Mouse (Mus musculus): ENCODE results near the gene Gusb. TPM values are rescaled to one million over a fixed set of nuclear protein-coding genes. Genes with fewer than 3 reads are reported as not detected.

Gene Gusb
- polyA plus RNA-seq, 1 experiment from 2014 or later: 60.0 TPM

DNA sequence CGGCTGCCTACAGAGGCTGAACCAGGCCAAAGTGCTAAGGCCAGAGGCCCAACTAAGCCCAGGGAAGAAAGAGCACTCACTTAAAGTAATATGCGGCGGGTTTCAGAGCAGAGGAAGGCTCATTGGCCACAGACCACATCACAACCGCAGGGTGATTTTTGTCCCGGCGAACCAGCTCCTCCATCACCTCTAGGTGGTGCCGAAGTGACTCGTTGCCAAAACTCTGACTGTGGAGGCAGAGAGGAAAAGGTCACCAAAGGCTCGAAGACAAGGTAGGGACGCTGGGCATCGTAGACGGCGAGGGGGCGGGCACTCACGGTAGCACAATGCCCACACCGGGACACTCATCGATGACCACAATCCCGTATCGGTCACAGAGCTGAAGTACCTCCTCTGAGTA lies 5.1 kb downstream of the Gusb start:
- Histone ChIP-seq H3K4me3 (ENCODE audit: low read depth, low read length) (no peak overlapping the region), H3K9ac (ENCODE audit: low read depth, low read length) (no peak overlapping the region), H3K4me2 (ENCODE audit: low read depth, low read length) (no peak overlapping the region), H3K36me3 (ENCODE audit: control insufficient read depth, insufficient read depth, low read length) (no peaks in the 10 kb centered on the region), H3K4me1 (ENCODE audit: control insufficient read depth, insufficient read depth, low read length) (no peaks in the 10 kb centered on the region), H3K9me3 (ENCODE audit: control insufficient read depth, low read length) (no peaks in the 10 kb centered on the region), H3K27ac (replicated peaks; ENCODE audit: low read depth, low read length) (no peak overlapping the region), H3K27me3 (replicated peaks; ENCODE audit: control insufficient read depth, insufficient read depth, low read length) (no peaks in the 10 kb centered on the region)
- WGBS: 68% methylated on average over 19 of the region's 19 CpGs
- ATAC-seq (ENCODE audit: low read depth): no peak
- no peak for DNase-seq (ENCODE audit: low spot score)

DNA sequence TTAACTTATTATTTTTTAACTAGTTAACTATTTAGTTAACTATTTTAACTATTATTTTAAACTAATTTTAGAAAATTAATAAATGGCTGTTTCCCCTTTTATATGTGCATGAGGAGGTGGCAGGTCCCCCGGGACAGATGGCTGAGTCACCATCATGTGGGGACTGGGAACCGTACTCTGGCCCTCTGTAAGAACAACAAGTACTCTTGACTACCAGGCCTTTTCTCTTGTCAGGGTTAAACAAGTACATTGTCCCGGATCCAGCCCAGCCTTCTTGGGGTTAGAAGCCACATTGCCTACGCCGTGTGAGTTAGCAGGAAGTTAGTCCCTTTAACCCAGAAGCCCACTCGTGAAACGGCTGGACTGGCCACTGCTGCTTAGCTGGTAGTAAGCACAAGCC lies 7.9 kb downstream of the Gusb start:
- 88% methylated on average over 7 of the region's 7 CpGs for WGBS
- no peak overlapping the region for H3K9ac ChIP-seq (ENCODE audit: low read depth, low read length)
- H3K9me3 ChIP-seq (ENCODE audit: control insufficient read depth, low read length): no peaks in the 10 kb centered on the region
- ATAC-seq (ENCODE audit: low read depth) (no peak), DNase-seq (ENCODE audit: low spot score) (no peak)
- no peak overlapping the region for H3K27ac ChIP-seq (replicated peaks; ENCODE audit: low read depth, low read length)
- H3K4me1 ChIP-seq (ENCODE audit: control insufficient read depth, insufficient read depth, low read length): no peaks in the 10 kb centered on the region
- peaks cover 6% of the 10 kb centered on the region for H3K36me3 ChIP-seq (ENCODE audit: control insufficient read depth, insufficient read depth, low read length)
- no peaks in the 10 kb centered on the region for H3K27me3 ChIP-seq (replicated peaks; ENCODE audit: control insufficient read depth, insufficient read depth, low read length)
- H3K4me2 ChIP-seq (ENCODE audit: low read depth, low read length): no peak overlapping the region
- H3K4me3 ChIP-seq (ENCODE audit: low read depth, low read length): no peak overlapping the region

DNA sequence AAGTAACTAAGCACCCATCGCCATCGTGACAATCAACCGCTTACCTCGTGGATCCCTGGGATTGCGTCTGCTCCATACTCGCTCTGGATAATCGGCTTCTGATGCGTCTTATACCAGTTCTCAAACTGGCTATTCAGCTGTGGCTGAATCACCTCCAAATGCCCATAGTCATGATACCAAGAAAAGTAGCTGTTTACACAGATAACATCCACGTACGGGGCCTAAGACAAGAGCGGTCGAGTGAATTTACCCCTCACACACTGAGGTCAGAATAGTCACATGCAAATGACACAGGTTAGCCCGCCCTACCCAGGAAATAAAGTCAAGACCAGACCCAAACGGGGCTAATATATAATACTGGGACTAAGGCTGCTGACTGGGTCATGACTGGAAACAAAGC lies 9.5 kb downstream of the Gusb start:
- no peak overlapping the region for H3K4me3 ChIP-seq (ENCODE audit: low read depth, low read length)
- DNase-seq (ENCODE audit: low spot score): no peak
- 93% methylated on average over 14 of the region's 14 CpGs for WGBS
- peaks cover 7% of the 10 kb centered on the region for H3K36me3 ChIP-seq (ENCODE audit: control insufficient read depth, insufficient read depth, low read length)
- H3K27ac ChIP-seq (replicated peaks; ENCODE audit: low read depth, low read length): no peak overlapping the region
- no peak for ATAC-seq (ENCODE audit: low read depth)
- no peak overlapping the region for H3K9ac ChIP-seq (ENCODE audit: low read depth, low read length)
- no peaks in the 10 kb centered on the region for H3K9me3 ChIP-seq (ENCODE audit: control insufficient read depth, low read length)
- H3K27me3 ChIP-seq (replicated peaks; ENCODE audit: control insufficient read depth, insufficient read depth, low read length): no peaks in the 10 kb centered on the region
- no peak overlapping the region for H3K4me2 ChIP-seq (ENCODE audit: low read depth, low read length)
- no peaks in the 10 kb centered on the region for H3K4me1 ChIP-seq (ENCODE audit: control insufficient read depth, insufficient read depth, low read length)

DNA sequence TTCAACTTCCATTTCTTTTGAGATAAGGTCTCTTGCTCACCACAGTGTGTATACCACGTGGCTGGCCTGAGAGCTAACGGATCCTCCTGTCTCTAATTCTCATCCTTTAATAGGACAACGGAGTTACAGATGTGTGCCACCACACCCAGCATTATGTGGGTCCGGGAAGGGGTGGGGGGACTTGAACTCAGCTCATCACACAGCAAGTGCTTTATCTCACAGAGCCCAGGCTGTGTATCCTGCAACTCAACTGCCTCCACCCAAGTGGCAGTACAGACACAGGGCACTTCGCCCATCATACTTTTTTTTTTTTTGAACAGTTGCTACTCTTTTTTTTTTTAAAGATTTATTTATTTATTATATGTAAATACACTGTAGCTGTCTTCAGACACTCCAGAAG lies 11.0 kb downstream of the Gusb start:
- Histone ChIP-seq H3K4me1 (ENCODE audit: control insufficient read depth, insufficient read depth, low read length) (no peaks in the 10 kb centered on the region), H3K36me3 (ENCODE audit: control insufficient read depth, insufficient read depth, low read length) (peaks cover 11% of the 10 kb centered on the region), H3K4me3 (ENCODE audit: low read depth, low read length) (no peak overlapping the region), H3K27me3 (replicated peaks; ENCODE audit: control insufficient read depth, insufficient read depth, low read length) (no peaks in the 10 kb centered on the region), H3K4me2 (ENCODE audit: low read depth, low read length) (no peak overlapping the region), H3K27ac (replicated peaks; ENCODE audit: low read depth, low read length) (no peak overlapping the region), H3K9ac (ENCODE audit: low read depth, low read length) (no peak overlapping the region), H3K9me3 (ENCODE audit: control insufficient read depth, low read length) (no peaks in the 10 kb centered on the region)
- 90% methylated on average over 5 of the region's 5 CpGs for whole genome bisulfite sequencing
- no peak for ATAC-seq (ENCODE audit: low read depth)
- no peak for DNase-seq (ENCODE audit: low spot score)

DNA sequence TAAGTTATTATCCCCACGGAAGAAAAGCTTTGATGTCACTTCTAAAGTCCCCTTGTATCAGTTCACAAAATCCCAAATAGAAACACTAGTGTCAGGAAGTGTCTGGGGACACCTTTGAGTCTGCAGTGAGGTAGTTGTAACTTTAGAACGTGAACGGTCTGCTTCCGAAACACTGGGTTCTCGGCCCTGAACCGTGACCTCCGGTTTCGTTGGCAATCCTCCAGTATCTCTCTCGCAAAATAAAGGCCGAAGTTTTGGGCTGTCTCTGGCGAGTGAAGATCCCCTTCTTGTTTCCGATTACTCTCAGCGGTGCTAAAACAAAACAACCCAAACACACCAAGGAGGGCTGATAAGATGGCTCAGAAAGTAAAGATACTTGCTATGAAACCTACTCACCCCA lies 13.5 kb downstream of the Gusb start:
- no peak overlapping the region for H3K4me3 ChIP-seq (ENCODE audit: low read depth, low read length)
- WGBS: 75% methylated on average over 13 of the region's 13 CpGs
- DNase-seq (ENCODE audit: low spot score) (no peak), ATAC-seq (ENCODE audit: low read depth) (no peak)
- no peak overlapping the region for H3K4me2 ChIP-seq (ENCODE audit: low read depth, low read length)
- peaks cover 15% of the 10 kb centered on the region for H3K36me3 ChIP-seq (ENCODE audit: control insufficient read depth, insufficient read depth, low read length)
- H3K9me3 ChIP-seq (ENCODE audit: control insufficient read depth, low read length): no peaks in the 10 kb centered on the region
- H3K4me1 ChIP-seq (ENCODE audit: control insufficient read depth, insufficient read depth, low read length): no peaks in the 10 kb centered on the region
- no peak overlapping the region for H3K27ac ChIP-seq (replicated peaks; ENCODE audit: low read depth, low read length)
- H3K27me3 ChIP-seq (replicated peaks; ENCODE audit: control insufficient read depth, insufficient read depth, low read length): no peaks in the 10 kb centered on the region
- no peak overlapping the region for H3K9ac ChIP-seq (ENCODE audit: low read depth, low read length)

DNA sequence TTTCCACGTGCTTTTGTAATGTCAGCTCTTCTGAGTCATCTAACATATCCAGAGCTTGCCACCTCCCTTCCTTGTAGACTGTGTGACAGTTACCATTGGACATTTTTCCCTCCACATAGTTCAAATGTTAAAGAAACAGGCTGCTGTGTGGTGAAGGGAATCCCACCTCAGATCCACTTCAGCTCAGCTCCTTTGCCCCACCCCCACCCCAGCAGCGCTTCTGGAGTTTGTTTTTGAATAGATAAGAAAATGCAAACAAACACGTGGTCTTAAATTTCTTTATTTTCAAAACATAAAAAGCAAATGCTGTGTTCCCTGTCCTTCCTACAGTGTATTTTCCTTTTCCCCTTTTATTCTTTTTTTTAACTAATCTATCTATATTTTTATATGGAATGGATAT lies 22.6 kb downstream of the Gusb start:
- Histone ChIP-seq H3K4me1 (ENCODE audit: control insufficient read depth, insufficient read depth, low read length) (no peaks in the 10 kb centered on the region), H3K27me3 (replicated peaks; ENCODE audit: control insufficient read depth, insufficient read depth, low read length) (no peaks in the 10 kb centered on the region), H3K9ac (ENCODE audit: low read depth, low read length) (no peak overlapping the region), H3K9me3 (ENCODE audit: control insufficient read depth, low read length) (no peaks in the 10 kb centered on the region), H3K27ac (replicated peaks; ENCODE audit: low read depth, low read length) (no peak overlapping the region), H3K36me3 (ENCODE audit: control insufficient read depth, insufficient read depth, low read length) (peaks cover 14% of the 10 kb centered on the region; the same call in 1 of the 2 replicates), H3K4me3 (ENCODE audit: low read depth, low read length) (no peak overlapping the region), H3K4me2 (ENCODE audit: low read depth, low read length) (no peak overlapping the region)
- DNase-seq (ENCODE audit: low spot score) (no peak), ATAC-seq (ENCODE audit: low read depth) (no peak)
- 75% methylated on average over 3 of the region's 3 CpGs for WGBS

DNA sequence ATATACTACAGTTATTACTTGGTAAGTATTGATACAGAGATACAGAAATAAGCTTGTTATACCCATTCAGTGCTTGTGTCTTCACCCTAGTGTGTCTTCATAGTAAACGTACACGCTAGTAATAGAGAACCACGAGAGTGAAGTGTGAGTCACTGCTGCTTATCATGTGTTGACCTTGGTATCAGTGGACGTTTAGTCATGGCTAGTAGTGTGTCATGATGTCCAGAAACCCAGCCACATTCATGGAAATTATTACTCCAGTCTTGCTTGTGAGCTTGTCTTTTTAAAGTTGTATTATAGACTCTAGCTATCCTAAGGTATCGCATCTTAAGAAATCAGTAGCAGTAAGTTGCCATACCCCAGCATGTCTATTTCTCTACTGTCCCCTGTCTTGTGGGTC lies 24.2 kb downstream of the Gusb start:
- Histone ChIP-seq H3K36me3 (ENCODE audit: control insufficient read depth, insufficient read depth, low read length) (peaks cover 8% of the 10 kb centered on the region; the same call in 1 of the 2 replicates), H3K9me3 (ENCODE audit: control insufficient read depth, low read length) (no peaks in the 10 kb centered on the region), H3K4me2 (ENCODE audit: low read depth, low read length) (no peak overlapping the region), H3K4me3 (ENCODE audit: low read depth, low read length) (no peak overlapping the region), H3K9ac (ENCODE audit: low read depth, low read length) (no peak overlapping the region), H3K27me3 (replicated peaks; ENCODE audit: control insufficient read depth, insufficient read depth, low read length) (no peaks in the 10 kb centered on the region), H3K27ac (replicated peaks; ENCODE audit: low read depth, low read length) (no peak overlapping the region), H3K4me1 (ENCODE audit: control insufficient read depth, insufficient read depth, low read length) (no peaks in the 10 kb centered on the region)
- no peak for ATAC-seq (ENCODE audit: low read depth)
- DNase-seq (ENCODE audit: low spot score): no peak
- 88% methylated on average over 5 of the region's 5 CpGs for WGBS

DNA sequence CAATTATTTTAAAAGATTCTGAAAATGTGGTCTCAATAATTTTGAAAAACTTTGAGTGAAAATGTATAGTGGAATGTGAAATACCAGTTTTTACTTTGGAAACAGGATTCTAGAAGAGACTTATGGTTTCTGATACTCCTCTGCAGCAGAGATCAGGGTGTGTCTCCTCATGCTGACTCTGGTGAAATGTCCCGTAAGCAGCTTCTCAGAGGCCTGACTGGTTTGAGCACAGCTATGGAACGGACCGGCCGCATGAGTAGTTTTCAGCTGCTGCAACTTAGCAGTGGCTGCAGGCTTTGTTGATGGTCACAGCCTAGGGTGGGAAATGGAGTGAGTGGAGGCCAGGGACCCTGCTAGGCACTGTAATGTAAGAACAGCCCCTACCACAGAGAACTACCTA lies 25.1 kb downstream of the Gusb start:
- Histone ChIP-seq H3K27me3 (replicated peaks; ENCODE audit: control insufficient read depth, insufficient read depth, low read length) (no peaks in the 10 kb centered on the region), H3K9ac (ENCODE audit: low read depth, low read length) (no peak overlapping the region), H3K36me3 (ENCODE audit: control insufficient read depth, insufficient read depth, low read length) (no peaks in the 10 kb centered on the region; the same call in 1 of the 2 replicates), H3K4me2 (ENCODE audit: low read depth, low read length) (no peak overlapping the region), H3K27ac (replicated peaks; ENCODE audit: low read depth, low read length) (no peak overlapping the region), H3K4me1 (ENCODE audit: control insufficient read depth, insufficient read depth, low read length) (no peaks in the 10 kb centered on the region), H3K4me3 (ENCODE audit: low read depth, low read length) (no peak overlapping the region), H3K9me3 (ENCODE audit: control insufficient read depth, low read length) (no peaks in the 10 kb centered on the region)
- ATAC-seq (ENCODE audit: low read depth): no peak
- 88% methylated on average over 4 of the region's 4 CpGs for whole genome bisulfite sequencing
- DNase-seq (ENCODE audit: low spot score): no peak

DNA sequence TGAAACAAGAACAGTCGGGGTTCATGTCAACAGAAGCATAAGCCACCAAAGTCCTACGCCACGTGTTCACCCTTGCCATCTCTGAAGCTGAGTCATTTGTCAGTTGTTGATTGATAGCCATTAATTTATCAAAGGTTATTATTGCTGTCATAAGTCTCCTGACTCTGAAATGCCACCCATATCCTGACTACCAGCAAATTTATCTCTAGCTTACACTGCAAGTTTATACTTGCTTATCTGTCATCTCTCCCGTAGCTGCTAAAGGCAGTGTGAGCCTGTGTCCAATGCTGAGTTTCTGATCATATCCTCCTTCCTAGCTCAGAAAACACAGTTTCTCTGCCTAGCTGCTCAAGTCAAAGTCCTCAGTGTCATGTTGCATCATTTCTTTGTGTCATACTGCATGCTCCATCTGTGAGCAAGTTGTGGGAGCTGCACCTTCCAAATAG lies 28.0 kb downstream of the Gusb start:
- Histone ChIP-seq H3K4me3 (ENCODE audit: low read depth, low read length) (no peak overlapping the region), H3K4me1 (ENCODE audit: control insufficient read depth, insufficient read depth, low read length) (no peaks in the 10 kb centered on the region), H3K36me3 (ENCODE audit: control insufficient read depth, insufficient read depth, low read length) (peaks cover 12% of the 10 kb centered on the region; the same call in 1 of the 2 replicates), H3K9me3 (ENCODE audit: control insufficient read depth, low read length) (no peaks in the 10 kb centered on the region), H3K4me2 (ENCODE audit: low read depth, low read length) (no peak overlapping the region), H3K27me3 (replicated peaks; ENCODE audit: control insufficient read depth, insufficient read depth, low read length) (no peaks in the 10 kb centered on the region), H3K9ac (ENCODE audit: low read depth, low read length) (no peak overlapping the region), H3K27ac (replicated peaks; ENCODE audit: low read depth, low read length) (no peak overlapping the region)
- no peak for DNase-seq (ENCODE audit: low spot score)
- no peak for ATAC-seq (ENCODE audit: low read depth)
- WGBS: 85% methylated on average over 4 of the region's 4 CpGs

All from embryonic facial prominence, embryonic 14.5 days (tissue).